Mouse (Mus musculus): ENCODE results near the gene Myo1b.
A peak's percentile ranks its signal among the peaks of the same experiment; 100 is the strongest.

Myo1b gene

DNA sequence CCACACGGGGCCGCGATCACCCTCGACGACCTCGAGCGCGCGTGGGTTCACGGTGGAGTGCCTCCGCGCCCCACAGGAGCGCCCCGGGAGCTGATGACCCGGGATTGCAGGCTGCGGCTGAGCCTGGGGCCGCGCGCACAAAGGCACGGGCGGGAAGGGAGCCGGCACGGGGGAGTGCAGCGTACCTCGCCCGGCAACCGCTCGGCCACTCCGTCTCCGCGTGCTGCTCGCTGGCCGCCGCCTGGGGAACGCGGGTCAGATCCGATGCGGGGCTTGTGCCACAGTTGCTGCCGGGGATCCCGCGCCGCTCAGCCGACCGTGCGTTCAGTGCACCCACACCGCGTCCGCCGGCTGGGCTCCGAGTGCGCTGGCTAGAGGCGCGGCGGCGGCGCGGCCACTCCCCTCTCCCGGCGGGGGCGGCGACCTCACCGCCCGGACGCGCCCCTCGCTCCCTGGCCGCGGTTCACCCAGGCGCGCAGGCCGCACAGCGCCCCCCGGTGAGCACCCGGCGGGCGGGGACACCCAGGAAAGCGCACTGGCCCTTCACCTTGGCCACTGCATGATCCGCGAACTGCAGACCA lies at the start of gene Myo1b:
Gene Myo1b (minus strand): TSS at position 496 of the 581 bp plus-strand sequence.
- peak; percentile 57 for DNase-seq (ENCODE audit: low read depth, low spot score)

DNA sequence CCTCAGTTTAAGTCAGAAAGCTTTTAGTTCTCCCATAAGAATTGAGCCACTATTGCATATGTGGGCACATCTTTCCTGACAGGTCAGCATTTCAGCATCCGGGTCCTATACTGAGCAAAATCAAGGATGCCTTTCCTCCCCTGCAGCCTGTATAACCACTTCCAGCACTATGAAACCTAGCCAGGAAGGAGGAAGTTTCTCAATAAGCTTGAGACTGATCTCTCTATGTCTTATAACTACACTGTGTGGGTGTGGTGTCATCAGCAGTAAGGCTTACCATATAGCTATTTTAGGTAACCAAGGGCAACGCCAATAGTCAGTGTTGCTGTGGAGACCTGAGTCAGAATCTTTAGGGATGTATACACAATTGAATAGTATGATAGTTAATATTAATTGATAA lies 48.8 kb upstream of the Myo1b start:
- no peak for DNase-seq (ENCODE audit: low read depth, low spot score)

DNA sequence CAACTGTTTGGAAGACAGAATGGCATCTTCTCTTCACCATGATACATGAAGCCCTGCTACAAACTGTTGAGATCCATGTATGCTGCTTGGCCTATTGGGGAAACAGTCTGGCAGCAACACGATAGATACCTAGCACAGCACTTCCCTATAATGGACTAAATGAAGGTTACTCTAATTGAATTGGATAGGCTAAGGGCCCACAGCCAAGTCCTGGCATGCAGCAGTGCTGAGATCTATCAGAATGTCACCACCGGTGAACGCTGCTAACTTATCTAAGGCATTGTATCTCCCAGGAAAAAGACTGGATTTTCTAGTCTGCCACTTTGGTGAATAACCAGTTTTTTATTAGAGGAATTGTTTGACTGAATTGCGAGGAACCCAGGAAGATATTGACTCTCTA lies 31.2 kb upstream of the Myo1b start:
- DNase-seq (ENCODE audit: low read depth, low spot score): no peak

DNA sequence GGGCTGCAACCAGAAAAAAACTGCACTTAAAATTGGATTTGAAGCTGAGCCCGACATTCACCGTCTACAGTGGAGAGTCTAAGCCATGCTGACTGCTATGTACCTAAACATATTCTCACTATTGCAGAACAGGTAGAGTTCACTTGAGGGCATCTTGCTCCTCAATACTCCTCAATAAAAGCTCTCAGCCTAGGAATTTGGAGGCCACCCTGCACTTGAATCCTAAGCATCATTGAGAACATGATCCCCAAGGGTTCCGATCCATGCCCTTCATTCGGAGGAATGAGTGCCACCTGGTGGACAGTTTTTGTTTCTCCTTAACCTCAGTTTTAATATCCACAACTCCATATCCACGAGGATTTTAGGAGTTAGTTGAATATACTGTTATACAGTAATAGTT lies 28.9 kb upstream of the Myo1b start:
- peak; percentile 83 for DNase-seq (ENCODE audit: low read depth, low spot score)

DNA sequence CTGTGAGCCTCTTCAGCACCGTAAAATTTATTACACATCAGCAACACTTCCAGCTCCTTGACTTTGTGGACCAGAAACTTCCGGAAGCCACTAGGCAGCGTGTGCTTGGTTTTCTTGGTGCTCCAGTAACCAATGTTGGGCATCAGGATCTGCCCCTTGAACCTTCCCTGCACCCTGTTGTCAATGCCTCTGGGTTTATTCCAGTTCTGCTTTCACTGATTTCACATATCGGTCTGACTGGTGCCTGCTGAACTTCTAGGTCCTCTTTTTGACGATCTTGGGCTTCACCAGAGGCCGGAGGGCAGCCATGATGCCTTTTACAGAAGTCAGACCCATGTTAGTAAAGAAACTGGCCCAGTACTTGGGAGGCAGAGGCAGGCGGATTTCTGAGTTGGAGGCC lies 22.5 kb upstream of the Myo1b start:
- DNase-seq (ENCODE audit: low read depth, low spot score): no peak

DNA sequence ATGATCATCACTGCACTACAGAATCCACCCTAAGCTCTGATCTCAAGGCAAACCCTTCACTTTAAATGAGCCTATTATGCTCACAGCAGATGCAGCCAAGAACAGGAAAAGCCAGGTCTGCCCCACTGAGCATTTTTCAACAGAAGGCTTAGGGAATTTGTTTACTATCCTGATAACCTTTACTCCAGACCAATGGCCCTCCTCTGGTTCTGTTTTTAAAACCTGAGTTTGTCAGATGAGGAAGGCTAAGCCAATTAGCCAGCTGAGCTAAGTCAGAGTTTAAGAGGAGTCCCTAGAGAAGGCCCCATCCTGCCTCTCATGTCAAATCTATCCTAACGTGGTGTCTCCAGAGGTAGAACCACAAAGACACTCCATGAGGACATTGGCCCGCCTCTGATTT lies 19.1 kb upstream of the Myo1b start:
- no peak for DNase-seq (ENCODE audit: low read depth, low spot score)

DNA sequence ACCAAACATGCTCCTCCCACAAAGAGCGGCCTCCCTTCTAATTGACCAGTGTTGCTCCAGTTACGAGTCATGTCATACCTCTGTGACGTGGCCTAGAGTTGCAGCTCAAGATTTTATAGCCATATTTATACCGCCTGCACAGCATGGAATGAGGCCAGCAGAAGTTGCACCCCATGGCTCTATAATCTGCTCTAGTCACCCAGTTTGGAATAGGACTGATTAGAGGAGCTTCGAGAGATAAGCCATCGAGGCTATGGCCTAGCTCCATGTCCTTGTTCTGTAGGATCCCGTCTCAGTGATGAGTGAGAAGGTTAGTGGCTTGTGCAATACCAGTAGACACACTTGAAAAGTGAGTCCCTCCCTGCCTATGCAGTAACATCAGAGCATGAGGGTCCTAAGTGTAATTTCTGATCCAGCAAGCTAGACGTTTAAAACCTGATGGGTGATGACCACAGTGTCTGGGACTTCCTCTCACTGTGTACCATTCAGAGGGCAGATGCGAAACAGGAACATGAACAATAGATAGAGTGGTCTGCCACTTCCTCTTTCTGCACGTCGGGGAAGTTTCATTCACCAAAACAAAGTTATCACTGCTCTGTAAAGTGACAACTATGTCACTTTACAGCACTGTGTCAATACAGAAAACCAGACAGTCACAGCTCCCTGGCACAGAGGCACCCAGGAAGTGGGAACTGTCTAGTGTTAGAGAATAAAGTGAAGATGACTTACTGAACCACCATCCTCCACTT lies 18.5 kb upstream of the Myo1b start:
- no peak for DNase-seq (ENCODE audit: low read depth, low spot score)

DNA sequence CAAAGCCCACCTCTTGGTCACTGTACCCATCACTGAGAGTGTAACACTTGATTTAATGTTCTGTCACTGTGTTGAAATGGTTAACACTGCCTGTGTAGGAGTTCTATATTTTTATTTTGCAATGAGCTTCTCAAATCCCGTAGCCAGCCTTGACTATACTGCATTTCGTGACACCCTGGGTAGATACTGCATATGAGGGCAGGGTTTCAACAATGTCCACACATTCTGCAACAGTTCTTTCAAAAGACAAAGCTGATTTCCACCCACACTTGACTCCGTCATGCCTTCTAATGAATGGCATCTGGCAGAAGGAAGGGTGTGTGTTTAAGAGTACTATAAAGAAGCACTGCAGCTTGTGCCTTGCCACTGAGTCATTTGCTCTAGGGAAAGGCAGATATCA lies 17.0 kb upstream of the Myo1b start:
- DNase-seq (ENCODE audit: low read depth, low spot score): no peak

DNA sequence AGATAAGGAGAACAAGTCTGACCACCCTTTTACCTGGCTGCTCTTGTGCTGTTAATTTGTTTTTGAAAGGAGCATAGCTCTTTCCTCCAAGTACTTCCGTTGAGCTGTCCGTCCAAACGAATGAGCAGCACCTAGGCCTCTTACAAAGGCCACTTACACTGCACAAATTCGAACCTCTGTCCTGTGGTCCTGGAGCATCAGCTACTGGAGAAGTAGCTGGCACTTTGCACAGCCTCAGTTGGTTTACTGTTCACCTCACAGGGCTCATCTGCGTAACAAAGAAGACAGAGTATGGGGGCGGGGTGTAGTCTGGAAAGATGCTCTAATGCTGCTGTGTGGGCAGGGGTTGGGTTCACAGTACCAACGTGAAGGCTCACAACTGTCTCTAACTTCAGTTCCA lies 15.7 kb upstream of the Myo1b start:
- DNase-seq (ENCODE audit: low read depth, low spot score): no peak

DNA sequence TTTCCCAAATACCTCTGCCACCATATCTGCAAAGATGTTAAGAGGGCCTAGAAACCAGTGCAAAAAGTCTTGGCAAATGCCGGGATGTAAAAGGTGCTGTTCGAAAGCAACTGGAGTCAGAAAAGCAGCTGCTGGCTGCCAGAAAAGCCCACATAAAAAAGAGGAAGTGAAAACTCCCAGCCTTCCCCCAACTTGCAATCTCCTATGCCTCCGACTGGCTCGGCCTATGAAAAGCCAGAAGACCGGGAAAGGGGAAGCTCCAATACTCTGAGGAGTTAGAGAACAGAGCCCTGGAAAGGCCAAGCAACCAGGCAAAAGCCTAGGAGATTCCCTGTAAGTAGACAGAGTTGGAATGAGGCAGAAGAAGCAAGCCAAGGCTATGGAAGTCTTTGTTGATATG lies 14.7 kb upstream of the Myo1b start:
- DNase-seq (ENCODE audit: low read depth, low spot score): no peak

DNA sequence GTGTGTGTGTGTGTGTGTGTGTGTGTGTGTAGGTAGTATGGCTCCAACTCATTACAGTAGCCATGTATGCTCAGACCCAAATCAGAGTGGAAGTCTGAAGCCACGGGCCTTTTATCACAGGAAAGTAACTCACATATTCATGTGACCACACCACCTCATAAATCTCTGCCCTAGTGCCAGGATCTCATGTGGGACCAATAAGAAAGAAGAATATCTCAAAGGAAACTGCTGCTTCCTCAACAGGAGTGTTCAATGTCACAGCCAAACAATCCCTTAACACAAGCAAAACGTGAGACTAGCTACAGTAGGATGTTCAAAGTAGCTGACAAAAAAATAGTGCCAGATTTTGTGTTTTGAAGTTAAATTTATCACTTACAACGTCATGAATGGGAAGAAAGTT lies 13.7 kb upstream of the Myo1b start:
- no peak for DNase-seq (ENCODE audit: low read depth, low spot score)

DNA sequence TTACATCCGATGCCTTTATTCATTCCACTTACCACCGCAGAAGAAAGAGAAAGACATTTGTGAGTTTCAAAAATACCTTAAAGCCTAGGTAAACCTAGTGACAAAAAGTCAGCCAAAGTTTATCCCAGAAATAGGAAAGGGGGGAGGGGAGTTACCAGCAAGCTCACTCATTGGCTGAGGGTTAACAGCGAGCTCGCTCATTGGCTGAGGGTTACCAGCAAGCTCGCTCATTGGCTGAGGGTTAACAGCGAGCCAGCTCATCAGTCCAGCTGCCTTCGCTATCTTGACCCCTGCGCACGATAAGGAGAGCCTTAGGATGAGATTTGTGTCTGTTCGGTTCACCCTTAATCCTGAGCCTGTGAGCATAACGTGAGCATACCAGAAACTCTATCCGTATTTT lies 6.9 kb upstream of the Myo1b start:
- no peak for DNase-seq (ENCODE audit: low read depth, low spot score)

DNA sequence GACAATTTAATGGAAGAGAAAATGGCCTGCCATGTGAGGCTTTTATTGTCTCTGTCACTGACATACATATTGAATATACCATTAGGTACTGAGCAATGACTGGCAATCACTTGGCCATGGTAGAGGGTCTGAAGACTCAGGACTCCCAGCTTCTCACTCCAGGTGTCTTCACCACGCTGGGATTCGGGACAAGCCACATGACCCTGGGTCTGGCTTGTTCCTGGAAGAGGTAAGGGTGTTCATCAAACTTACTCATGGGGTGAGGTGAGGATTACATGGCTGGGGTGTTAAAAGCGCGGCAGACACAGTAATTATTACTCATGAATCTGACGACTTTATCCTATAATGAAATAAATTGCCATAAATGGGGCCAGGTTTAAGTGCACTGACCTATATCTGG lies 405 bp upstream of the Myo1b start:
- DNase-seq (ENCODE audit: low read depth, low spot score): no peak

DNA sequence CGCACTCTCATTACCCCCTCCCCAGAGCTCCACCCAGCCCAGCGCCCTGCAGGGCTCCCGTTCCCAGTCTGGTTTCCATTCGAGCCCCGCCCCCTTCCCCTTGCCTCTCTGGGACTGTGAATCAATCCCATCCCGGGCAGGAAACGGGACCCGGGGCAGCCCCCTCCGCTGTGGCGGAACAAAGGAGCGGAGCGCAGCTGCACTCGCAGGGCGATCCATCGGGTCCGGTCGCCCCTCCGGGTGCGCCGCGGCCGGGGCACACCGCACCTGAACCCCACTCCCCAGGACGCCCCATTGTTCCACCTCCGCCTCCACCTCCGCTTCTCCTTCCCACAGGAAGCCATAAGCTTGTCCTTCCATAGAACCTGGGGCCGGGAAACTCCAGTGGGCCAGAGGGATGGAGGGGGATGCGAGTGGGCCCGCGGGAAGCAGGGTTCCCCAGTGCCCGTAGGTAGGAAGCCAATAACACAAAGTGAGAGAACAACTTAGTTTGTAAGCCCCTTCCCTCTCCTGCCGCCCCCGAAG lies 758 bp downstream of the Myo1b start:
- DNase-seq (ENCODE audit: low read depth, low spot score): peak; percentile 84

DNA sequence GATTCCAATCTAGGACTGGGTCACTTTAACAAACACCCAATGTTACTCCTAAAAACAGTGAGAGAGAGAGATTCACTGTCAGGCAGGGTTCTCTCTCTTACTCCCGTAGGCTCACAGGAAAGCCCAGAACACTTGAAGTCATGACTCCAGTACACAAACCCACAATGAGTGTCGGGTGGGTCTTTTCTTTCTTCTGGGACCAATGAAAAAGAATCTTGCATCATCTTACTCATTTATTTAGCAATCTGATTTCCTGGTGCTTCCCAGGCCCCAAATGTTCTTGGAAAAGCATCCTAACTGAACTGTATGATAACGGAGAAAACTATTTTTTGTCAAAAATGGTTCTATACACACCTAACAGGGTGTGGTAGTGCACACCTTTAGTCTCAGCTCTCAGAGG lies 1.8 kb downstream of the Myo1b start:
- DNase-seq (ENCODE audit: low read depth, low spot score): peak; percentile 34

DNA sequence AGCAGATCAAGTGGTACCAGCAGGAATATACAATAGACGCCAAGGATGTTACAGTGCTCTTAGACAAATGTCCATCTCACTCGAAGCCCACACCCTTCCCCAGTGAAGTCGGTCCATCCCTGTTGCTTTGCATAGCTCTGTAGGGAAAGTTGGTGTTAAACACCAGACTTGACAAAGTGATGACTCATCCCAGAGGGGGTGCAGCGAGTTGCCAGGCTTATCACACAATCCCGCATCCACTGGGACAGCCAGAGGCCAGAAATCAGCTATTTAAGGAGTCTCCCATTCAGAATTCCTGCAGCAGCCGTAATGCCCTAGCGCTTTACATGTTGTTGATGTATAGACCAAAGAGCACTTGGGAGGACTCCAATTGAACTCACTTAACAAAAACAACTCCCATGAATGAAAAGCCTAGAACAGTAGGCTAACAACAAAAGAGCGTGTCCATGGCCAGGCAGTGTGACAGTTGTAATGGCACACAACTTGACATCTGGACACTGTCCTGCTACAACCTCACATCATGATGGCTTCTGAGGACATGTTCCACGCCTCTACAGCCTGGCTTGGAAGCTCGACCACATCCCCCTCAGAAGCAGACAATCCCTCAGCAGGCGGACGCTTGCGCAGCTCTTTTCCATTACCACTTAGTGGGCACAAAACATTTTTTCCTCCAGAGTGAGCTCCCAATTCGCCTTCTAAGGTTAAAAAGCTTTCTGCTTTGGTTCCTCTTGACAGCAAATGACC lies 2.6 kb downstream of the Myo1b start:
- peak; percentile 74 for DNase-seq (ENCODE audit: low read depth, low spot score)

DNA sequence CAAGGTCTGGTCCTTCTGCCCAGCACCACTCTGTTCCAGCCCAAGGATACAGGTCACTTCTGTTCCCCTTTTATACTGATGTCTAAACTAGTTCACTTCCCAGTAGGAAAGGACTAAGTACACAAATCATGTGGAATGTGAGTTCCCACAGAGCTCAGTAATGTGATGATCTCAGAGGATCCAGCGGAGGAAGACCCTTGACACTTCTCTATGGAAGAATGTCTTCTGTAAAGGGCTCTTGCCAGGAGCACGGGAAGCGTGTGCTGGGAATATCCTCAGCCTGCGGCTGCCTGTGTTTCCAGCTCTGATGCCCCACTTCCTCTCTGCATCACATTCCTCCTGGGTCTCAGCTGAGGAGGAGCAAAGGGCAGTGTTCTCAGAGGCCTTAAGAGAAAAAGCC lies 4.5 kb downstream of the Myo1b start:
- DNase-seq (ENCODE audit: low read depth, low spot score): no peak

DNA sequence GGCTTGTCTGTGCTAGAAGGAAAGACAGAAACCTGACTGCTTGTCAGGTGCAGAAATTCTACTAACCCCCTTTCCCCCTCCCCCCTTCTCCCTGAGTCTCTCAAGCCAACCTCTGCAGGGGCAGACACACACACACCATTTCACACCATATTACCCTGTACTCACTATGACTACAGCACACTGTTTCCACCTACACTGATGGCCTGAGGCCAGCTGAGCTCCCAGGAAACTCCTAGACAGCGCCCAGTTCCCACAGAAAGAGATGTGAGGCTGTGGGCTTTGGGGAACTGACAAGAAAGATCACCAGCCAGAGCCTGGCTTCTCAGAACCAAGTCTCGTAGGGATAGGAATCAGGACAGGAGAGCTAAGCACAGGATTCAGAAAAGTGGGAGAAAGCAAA lies 6.7 kb downstream of the Myo1b start:
- peak; percentile 21 for DNase-seq (ENCODE audit: low read depth, low spot score)

DNA sequence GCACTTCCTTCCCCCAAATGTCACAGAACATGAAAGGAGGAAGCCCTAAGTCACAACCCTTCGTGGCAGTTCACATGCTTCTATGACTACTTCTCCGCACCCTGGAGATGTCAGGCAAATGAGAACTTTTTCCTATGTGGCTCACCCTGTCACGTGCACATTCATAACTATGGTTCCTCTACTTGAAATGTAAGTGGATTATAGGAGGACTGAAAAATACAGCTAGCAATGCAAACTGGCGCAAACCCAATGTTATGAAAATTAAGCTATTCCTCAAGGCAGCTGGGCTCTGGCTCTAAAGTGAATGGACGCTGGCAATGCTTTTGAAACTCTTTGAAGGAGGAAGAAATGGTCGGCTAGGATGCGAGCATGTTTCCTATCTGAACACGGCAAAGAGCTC lies 8.1 kb downstream of the Myo1b start:
- no peak for DNase-seq (ENCODE audit: low read depth, low spot score)

DNA sequence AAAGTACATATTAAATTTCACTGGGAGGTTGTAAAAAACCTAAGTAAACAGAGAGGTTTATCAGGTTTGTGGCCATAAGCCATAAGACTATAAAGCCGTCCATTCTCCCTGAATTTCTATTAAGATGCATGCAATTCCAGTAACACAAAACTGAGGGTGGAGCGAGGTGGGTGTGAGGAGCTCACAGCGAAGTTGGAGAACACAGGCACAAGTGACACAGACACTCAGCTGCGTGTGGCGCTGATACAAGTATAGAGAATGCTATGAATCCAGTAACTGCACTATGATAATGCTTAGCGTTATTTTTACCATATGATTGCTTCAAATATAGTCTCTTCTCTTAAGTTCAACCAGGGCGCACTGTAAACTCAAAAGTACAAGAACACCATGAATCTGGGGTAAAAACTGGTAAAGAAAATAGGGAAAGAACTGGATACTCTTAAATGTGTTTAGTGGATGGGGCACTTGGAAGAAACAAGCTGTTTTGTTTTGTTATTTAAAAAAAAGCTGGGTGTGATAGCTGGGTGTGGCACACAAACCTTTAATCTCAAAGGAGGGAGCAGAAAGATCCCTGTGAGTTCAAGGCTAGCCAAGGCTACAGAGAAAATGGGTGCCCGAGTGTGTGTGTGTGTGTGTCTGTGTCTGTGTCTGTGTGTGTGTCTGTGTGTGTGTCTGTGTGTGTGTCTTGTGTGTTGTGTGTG lies 9.5 kb downstream of the Myo1b start:
- no peak for DNase-seq (ENCODE audit: low read depth, low spot score)

DNA sequence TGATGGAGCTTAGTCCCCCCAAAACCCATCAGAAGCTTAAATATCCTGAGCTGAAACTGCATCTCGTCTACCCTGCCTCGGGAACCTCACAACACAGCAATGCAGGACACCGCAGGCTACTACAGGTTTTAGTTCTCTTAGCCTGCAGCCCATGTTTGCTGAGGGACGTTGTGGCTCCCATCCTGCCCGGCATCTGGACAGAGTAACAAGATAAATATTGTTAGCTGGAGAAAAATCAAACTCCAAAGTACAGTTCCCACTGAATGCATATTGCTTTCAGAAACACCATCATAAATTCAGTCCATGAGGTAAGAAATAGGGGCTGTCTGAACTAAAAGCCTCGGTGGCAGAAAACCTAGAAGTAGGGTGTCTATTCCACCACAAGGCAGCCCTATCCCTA lies 10.8 kb downstream of the Myo1b start:
- DNase-seq (ENCODE audit: low read depth, low spot score): no peak

DNA sequence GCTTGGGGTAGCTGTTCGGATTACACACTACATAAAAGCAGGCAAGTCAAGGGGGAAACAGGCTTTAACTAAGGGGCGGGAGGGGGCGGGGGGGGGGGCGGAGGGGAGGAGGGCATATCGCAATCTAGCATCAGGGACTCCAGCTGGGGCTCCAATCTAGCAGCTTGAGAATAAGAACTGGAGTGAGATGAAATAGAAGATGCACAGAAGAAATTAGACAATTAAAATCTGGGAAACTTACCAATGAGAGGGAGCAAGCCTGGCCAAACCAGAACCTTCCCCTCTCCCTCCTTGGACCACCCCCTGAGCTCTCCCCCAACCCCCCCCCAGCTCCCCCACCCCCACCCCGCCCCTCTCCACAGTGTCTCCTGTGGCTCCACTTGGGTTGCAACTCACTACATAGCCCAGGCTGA lies 18.7 kb downstream of the Myo1b start:
- no peak for DNase-seq (ENCODE audit: low read depth, low spot score)

Data from 3T3-L1 (cell line).